Mouse (Mus musculus) cerebellum, adult 2 months (tissue): Measurements from ENCODE around the gene Agap1.

Experiments used
- CTCF ChIP-seq: fragments of 200-500 bp; IDR thresholded peaks from 2 replicates; pipeline ENCODE4 v1.5.1; 2011; ENCODE audit warnings: low read depth, mild to moderate bottlenecking, control low read depth, low read length, moderate library complexity, borderline replicate concordance; ENCODE audit not compliant: insufficient read depth
- POLR2A ChIP-seq: fragments of 200-500 bp; IDR thresholded peaks from 2 replicates; pipeline ENCODE4 v1.6.1; 2011; ENCODE audit warnings: low read length, control low read depth, borderline replicate concordance; ENCODE audit not compliant: insufficient read depth

DNA sequence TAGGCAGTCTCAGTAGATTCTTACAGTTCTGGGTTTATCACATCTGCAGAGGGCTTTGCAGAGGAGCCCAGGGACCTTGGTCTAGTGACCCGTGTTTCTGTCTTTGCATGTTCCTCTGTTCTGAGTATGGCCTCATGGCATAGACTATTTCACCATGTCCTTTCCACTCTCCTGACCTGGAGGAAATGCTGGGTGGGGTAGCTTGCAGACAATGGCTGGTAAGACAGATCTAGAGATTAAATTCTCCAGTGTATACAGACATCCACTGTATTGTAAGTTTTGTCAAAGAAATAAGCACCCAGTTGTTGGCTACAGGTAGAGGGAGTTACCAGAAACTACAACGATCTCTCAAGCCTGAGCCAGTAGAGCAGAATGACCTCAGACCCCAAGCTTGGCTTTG, 141.6 kb downstream of the Agap1 start:
- TF ChIP-seq CTCF (no peak), POLR2A (no peak)
